Mouse (Mus musculus) MEL (cell line): Measurements from ENCODE around the gene Fosb. TPM values are rescaled to one million over a fixed set of nuclear protein-coding genes. Genes with fewer than 3 reads are reported as not detected.

Experiments used
- DNase-seq: peaks from one replicate; pipeline ENCODE4 v3.0.0; 2011; ENCODE audit warnings: low read depth, low spot score
- H3K27ac ChIP-seq: 2 replicates; pipeline ENCODE4 v1.5.1; 2012; ENCODE audit warnings: low read depth, mild to moderate bottlenecking, control low read depth, low read length, moderate library complexity; ENCODE audit not compliant: control insufficient read depth
- H3K27me3 ChIP-seq, 2 experiments: fragments of 150-350 bp in 1 of 2; sonication (generic) in 1 of 2; 2 replicates each; pipeline ENCODE4 v1.6.1; 2012; ENCODE audit warnings: low read length in 2 of 2, mild to moderate bottlenecking in 2 of 2, improper control_type of control experiment in 1 of 2, moderate library complexity in 1 of 2; ENCODE audit not compliant: insufficient read depth in 2 of 2, control insufficient read depth in 1 of 2
- H3K36me3 ChIP-seq, 2 experiments: 2 replicates each; pipeline ENCODE4 v1.6.1; 2012 to 2014; ENCODE audit warnings: low read length in 2 of 2, improper control_type of control experiment in 1 of 2, inconsistent platforms in 1 of 2, mild to moderate bottlenecking in 1 of 2; ENCODE audit not compliant: insufficient read depth in 2 of 2, control insufficient read depth in 1 of 2
- H3K4me1 ChIP-seq, 2 experiments: fragments of 150-350 bp in 1 of 2; sonication (generic) in 1 of 2; 2 replicates each; pipeline ENCODE4 v1.6.1; 2012; ENCODE audit warnings: low read length in 2 of 2, improper control_type of control experiment in 1 of 2, mild to moderate bottlenecking in 1 of 2; ENCODE audit not compliant: insufficient read depth in 2 of 2, control insufficient read depth in 1 of 2
- H3K4me3 ChIP-seq, 2 experiments: fragments of 150-350 bp in 1 of 2; sonication (generic) in 1 of 2; 2 replicates each; pipeline ENCODE4 v1.5.1; 2012; ENCODE audit warnings: low read depth in 2 of 2, low read length in 2 of 2, mild to moderate bottlenecking in 2 of 2, moderate library complexity in 2 of 2, control low read depth in 1 of 2, improper control_type of control experiment in 1 of 2; ENCODE audit not compliant: control insufficient read depth in 1 of 2, insufficient read depth in 1 of 2
- H3K79me2 ChIP-seq: 2 replicates; pipeline ENCODE4 v1.6.1; 2012; ENCODE audit warnings: mild to moderate bottlenecking, low read length, moderate library complexity; ENCODE audit not compliant: control insufficient read depth, poor library complexity, insufficient read depth
- H3K9ac ChIP-seq: 2 replicates; pipeline ENCODE4 v1.6.1; 2012; ENCODE audit warnings: low read depth, mild to moderate bottlenecking, control low read depth, low read length, moderate library complexity; ENCODE audit not compliant: control insufficient read depth, poor library complexity, severe bottlenecking
- H3K9me3 ChIP-seq: fragments of 150-350 bp; sonication (generic); replicated peaks from 2 replicates; pipeline ENCODE4 v1.6.1; 2012; ENCODE audit warnings: mild to moderate bottlenecking, low read length, improper control_type of control experiment, moderate library complexity; ENCODE audit not compliant: insufficient read depth
- BHLHE40 ChIP-seq: IDR thresholded peaks from 2 replicates; pipeline ENCODE4 v1.6.1; 2012; ENCODE audit warnings: low read depth, mild to moderate bottlenecking, inconsistent platforms, low read length, improper control_type of control experiment, borderline replicate concordance
- CHD1 ChIP-seq: IDR thresholded peaks from 2 replicates; pipeline ENCODE4 v1.6.1; 2012; ENCODE audit warnings: low read depth, mild to moderate bottlenecking, inconsistent platforms, low read length, improper control_type of control experiment
- CHD2 ChIP-seq: IDR thresholded peaks from 2 replicates; pipeline ENCODE4 v1.6.1; 2011; ENCODE audit warnings: low read length, improper control_type of control experiment
- CTCF ChIP-seq, 3 experiments: IDR thresholded peaks in 2 of 3; conservative IDR thresholded peaks in 1 of 3; 2 replicates each; pipeline ENCODE4 v1.5.1; 2011 to 2012; ENCODE audit warnings: low read length in 3 of 3, low read depth in 2 of 3, mild to moderate bottlenecking in 2 of 3, improper control_type of control experiment in 1 of 3, inconsistent platforms in 1 of 3, mixed read lengths in 1 of 3, moderate library complexity in 1 of 3; ENCODE audit not compliant: control insufficient read depth in 1 of 3, insufficient read depth in 1 of 3, poor library complexity in 1 of 3, severe bottlenecking in 1 of 3
- ELF1 ChIP-seq: IDR thresholded peaks from 2 replicates; pipeline ENCODE4 v1.6.1; 2014; ENCODE audit warnings: low read depth, mild to moderate bottlenecking, inconsistent platforms, low read length, improper control_type of control experiment, moderate library complexity
- EP300 ChIP-seq, 2 experiments: IDR thresholded peaks; 2 replicates each; pipeline ENCODE4 v1.6.1; 2011; ENCODE audit warnings: improper control_type of control experiment in 2 of 2, low read length in 2 of 2, low read depth in 1 of 2, mild to moderate bottlenecking in 1 of 2
- ETS1 ChIP-seq: IDR thresholded peaks from 2 replicates; pipeline ENCODE4 v1.6.1; 2012; ENCODE audit warnings: low read depth, mild to moderate bottlenecking, inconsistent platforms, low read length, improper control_type of control experiment, moderate library complexity
- GABPA ChIP-seq: IDR thresholded peaks from 2 replicates; pipeline ENCODE4 v1.6.1; 2012; ENCODE audit warnings: low read depth, mild to moderate bottlenecking, inconsistent platforms, low read length, improper control_type of control experiment, moderate library complexity
- HCFC1 ChIP-seq: IDR thresholded peaks from 2 replicates; pipeline ENCODE4 v1.6.1; 2012; ENCODE audit warnings: low read depth, mild to moderate bottlenecking, inconsistent platforms, low read length, improper control_type of control experiment, moderate library complexity
- MAX ChIP-seq: IDR thresholded peaks from 2 replicates; pipeline ENCODE4 v1.6.1; 2011; ENCODE audit warnings: low read length, improper control_type of control experiment
- MAZ ChIP-seq: IDR thresholded peaks from 2 replicates; pipeline ENCODE4 v1.6.1; 2012; ENCODE audit warnings: low read depth, mild to moderate bottlenecking, inconsistent platforms, low read length, improper control_type of control experiment
- MXI1 ChIP-seq: IDR thresholded peaks from 2 replicates; pipeline ENCODE4 v1.6.1; 2011; ENCODE audit warnings: mild to moderate bottlenecking, low read depth, low read length, improper control_type of control experiment
- MYC ChIP-seq: IDR thresholded peaks from 2 replicates; pipeline ENCODE4 v1.6.1; 2011; ENCODE audit warnings: low read depth, mild to moderate bottlenecking, low read length, improper control_type of control experiment, moderate library complexity
- NELFE ChIP-seq: IDR thresholded peaks from 2 replicates; pipeline ENCODE4 v1.6.1; 2011; ENCODE audit warnings: low read depth, low read length, improper control_type of control experiment
- NRF1 ChIP-seq: IDR thresholded peaks from 2 replicates; pipeline ENCODE4 v1.6.1; 2014; ENCODE audit warnings: low read depth, mild to moderate bottlenecking, inconsistent platforms, low read length, improper control_type of control experiment, moderate library complexity; ENCODE audit not compliant: poor library complexity, insufficient read depth, severe bottlenecking
- POLR2AphosphoS2 ChIP-seq: IDR thresholded peaks from 2 replicates; pipeline ENCODE4 v1.6.1; 2011; ENCODE audit warnings: low read length, improper control_type of control experiment
- RAD21 ChIP-seq: IDR thresholded peaks from 2 replicates; pipeline ENCODE4 v1.6.1; 2011; ENCODE audit warnings: mild to moderate bottlenecking, low read depth, low read length, improper control_type of control experiment
- SIN3A ChIP-seq: IDR thresholded peaks from 2 replicates; pipeline ENCODE4 v1.6.1; 2012; ENCODE audit warnings: low read length, improper control_type of control experiment, inconsistent platforms
- SMC3 ChIP-seq: IDR thresholded peaks from 2 replicates; pipeline ENCODE4 v1.6.1; 2011; ENCODE audit warnings: low read depth, low read length, improper control_type of control experiment
- TAL1 ChIP-seq: IDR thresholded peaks from 2 replicates; pipeline ENCODE4 v1.6.1; 2012; ENCODE audit warnings: mild to moderate bottlenecking, inconsistent platforms, low read length, moderate library complexity, mixed read lengths
- TBP ChIP-seq: IDR thresholded peaks from 2 replicates; pipeline ENCODE4 v1.8.0; 2011; ENCODE audit warnings: low read depth, low read length, improper control_type of control experiment
- TCF12 ChIP-seq: IDR thresholded peaks from 2 replicates; pipeline ENCODE4 v1.6.1; 2014; ENCODE audit warnings: low read depth, mild to moderate bottlenecking, inconsistent platforms, low read length, improper control_type of control experiment, moderate library complexity
- USF2 ChIP-seq, 2 experiments: IDR thresholded peaks; 2 replicates each; pipeline ENCODE4 v1.6.1; 2011 to 2012; ENCODE audit warnings: improper control_type of control experiment in 2 of 2, low read length in 2 of 2, borderline replicate concordance in 1 of 2, inconsistent platforms in 1 of 2, low read depth in 1 of 2, mild to moderate bottlenecking in 1 of 2; ENCODE audit not compliant: insufficient read depth in 1 of 2
- ZKSCAN1 ChIP-seq: IDR thresholded peaks from 2 replicates; pipeline ENCODE4 v1.6.1; 2012; ENCODE audit warnings: low read depth, mild to moderate bottlenecking, inconsistent platforms, low read length, improper control_type of control experiment, moderate library complexity
- ZMIZ1 ChIP-seq: IDR thresholded peaks from 2 replicates; pipeline ENCODE4 v1.6.1; 2012; ENCODE audit warnings: low read depth, mild to moderate bottlenecking, inconsistent platforms, low read length, improper control_type of control experiment, moderate library complexity
- ZNF384 ChIP-seq: IDR thresholded peaks from 2 replicates; pipeline ENCODE4 v1.6.1; 2012; ENCODE audit warnings: low read depth, mild to moderate bottlenecking, inconsistent platforms, low read length, improper control_type of control experiment
- polyA plus RNA-seq, 2 experiments: library from polyadenylated mRNA; stranded (reverse) in 1 of 2; unstranded in 1 of 2; fragments of >175 nt in 1 of 2; fragments of >200 nt in 1 of 2; gene quantifications; 2 replicates each; pipeline versions ENCODE4 v1.2.1 to v1.2.4; 2012; ENCODE audit warnings: low replicate concordance in 2 of 2, low read depth in 1 of 2; ENCODE audit not compliant: insufficient read length in 2 of 2, insufficient read depth in 1 of 2, missing spikeins in 1 of 2
- total RNA-seq: library from RNA; depleted of rRNA; stranded (reverse); fragments of 300-350 nt; gene quantifications from 2 replicates; pipeline ENCODE4 v1.2.3, GENCODE M21; 2012

Fosb gene
- total and polyA plus RNA-seq, 3 experiments = 0.04 to 0.49 TPM; not detected in 1

- Histone ChIP-seq H3K4me3 (peak overlapping the region in 1 of 2 experiments; percentile 21; a peak in 2 of 4 replicates), H3K36me3 (peaks cover 0 to 4% of the 10 kb centered on the region in 2 experiments; a peak in 1 of 4 replicates), H3K27ac (no peak overlapping the region), H3K27me3 (no peaks in the 10 kb centered on the region), H3K79me2 (no peaks in the 10 kb centered on the region), H3K9me3 (no peaks in the 10 kb centered on the region), H3K9ac (peak overlapping the region; percentile 40), H3K4me1 (peaks cover 3 to 12% of the 10 kb centered on the region in 2 experiments; a peak in 3 of 4 replicates)
- DNase-seq = no peak
- TF ChIP-seq MXI1 = no peak
- 0 out of 2 replicates have a peak, but pooled peaks have one; percentile 1 for TF ChIP-seq ZMIZ1
- no peak for TF ChIP-seq TAL1
- TF ChIP-seq ELF1 = no peak
- no peak for TF ChIP-seq GABPA
- no peak for TF ChIP-seq MAZ
- no peak for TF ChIP-seq BHLHE40
These were observed 8.2 kb downstream of the Fosb start for GRCm38 (mm10) chr7:19301461-19302263.

DNA sequence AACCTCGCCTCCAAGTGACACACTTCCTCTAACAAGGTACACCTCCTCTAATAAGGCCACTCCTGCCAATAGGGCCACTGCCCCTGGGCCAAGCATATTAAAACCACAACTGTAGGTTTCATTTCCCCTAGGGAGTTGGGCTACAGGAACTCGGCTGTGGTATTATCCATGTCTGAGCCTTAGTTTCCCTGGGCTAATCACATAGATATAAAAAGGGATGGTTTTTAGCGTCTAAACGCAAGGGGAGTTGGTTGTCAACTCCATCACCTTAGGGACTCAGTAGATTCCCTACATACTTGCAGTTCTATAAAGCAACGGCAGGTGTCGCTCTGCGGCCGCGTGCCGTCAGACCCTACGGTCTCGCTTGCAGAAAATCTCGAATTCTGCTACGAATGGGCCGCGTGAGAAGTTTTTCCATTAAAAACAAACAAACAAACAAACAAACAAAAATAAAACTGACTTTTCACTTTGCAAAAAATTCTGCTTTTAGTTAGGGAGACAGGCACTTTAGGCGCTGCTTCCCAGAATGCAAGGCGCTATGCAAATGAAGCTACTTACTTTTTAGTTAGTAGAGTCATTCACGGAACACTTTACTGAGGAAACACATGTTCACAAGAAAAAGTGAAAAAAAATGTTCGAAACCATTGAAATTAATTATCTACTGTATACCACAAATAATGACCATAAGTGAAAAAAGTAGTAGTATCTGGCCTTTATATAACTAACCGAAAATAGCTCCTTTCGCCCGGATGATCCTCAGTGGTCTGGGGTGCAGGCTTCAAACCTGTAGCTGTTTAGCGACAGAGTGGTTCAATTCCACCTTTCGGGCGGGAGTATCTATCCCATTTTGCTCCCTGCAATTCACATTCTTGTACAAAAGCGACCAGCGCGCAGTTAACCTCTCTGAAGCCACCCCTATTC, 9.1 kb downstream of the Fosb start:
- Histone ChIP-seq H3K36me3 (0 out of 4 replicates have a peak, but pooled peaks cover 0 to 2% of the 10 kb centered on the region in 2 experiments), H3K4me1 (peaks cover 0 to 4% of the 10 kb centered on the region in 2 experiments; a peak in 2 of 4 replicates), H3K9ac (peak overlapping the region; percentile 75), H3K27me3 (no peaks in the 10 kb centered on the region), H3K79me2 (no peaks in the 10 kb centered on the region), H3K4me3 (peak overlapping the region; percentile 57 to 80), H3K9me3 (no peaks in the 10 kb centered on the region), H3K27ac (no peak overlapping the region)
- DNase-seq = peak; percentile 91
- peak; percentile 100 for TF ChIP-seq TBP
- peak; percentile 72 for TF ChIP-seq HCFC1
- no peak for TF ChIP-seq TCF12
- no peak for TF ChIP-seq CHD2
- TF ChIP-seq MYC = peak; percentile 94
- TF ChIP-seq EP300 (IDR thresholded peaks at IDR 0.05; ENCODE audit: low read depth in 1 of 2, low read length in 2 of 2) = 0 out of 4 replicates have a peak, but pooled peaks of 1 of the 2 experiments have one; percentile 2
- TF ChIP-seq USF2 (IDR thresholded peaks at IDR 0.05; ENCODE audit: borderline replicate concordance in 1 of 2, insufficient read depth in 1 of 2, low read depth in 1 of 2, low read length in 2 of 2) = no peak
- peak; percentile 68; the same call in 1 of the 2 replicates for TF ChIP-seq ELF1
- no peak for TF ChIP-seq SIN3A
- peak; percentile 11; the same call in 1 of the 2 replicates for TF ChIP-seq NRF1
- TF ChIP-seq ETS1 = peak; percentile 56; the same call in 1 of the 2 replicates
- no peak for TF ChIP-seq ZNF384
- no peak; the same call in 1 of the 2 replicates for TF ChIP-seq MAZ
- TF ChIP-seq CHD1 = no peak
- TF ChIP-seq ZMIZ1 = peak; percentile 49; the same call in 1 of the 2 replicates
- TF ChIP-seq NELFE = peak; percentile 44; the same call in 1 of the 2 replicates
- TF ChIP-seq SMC3 = peak; percentile 95
- peak; percentile 80 for TF ChIP-seq MAX
- no peak for TF ChIP-seq BHLHE40
- TF ChIP-seq POLR2AphosphoS2 = no peak
- no peak for TF ChIP-seq TAL1
- TF ChIP-seq ZKSCAN1 = no peak
- TF ChIP-seq CTCF (IDR thresholded peaks at IDR 0.05 in 2 of 3, conservative IDR thresholded peaks at IDR 0.05 in 1 of 3; ENCODE audit: control insufficient read depth in 1 of 3, insufficient read depth in 1 of 3, low read depth in 2 of 3, low read length in 3 of 3, poor library complexity in 1 of 3, severe bottlenecking in 1 of 3) = peak; percentile 88 to 97 (median 94)
- TF ChIP-seq RAD21 = peak; percentile 89
